Mouse (Mus musculus) heart, adult 9 months (tissue): Measurements from ENCODE around the gene Fgfr2.
"Not testable (repeated sequence)": the region's sequence is repeated elsewhere in the genome, so short reads cannot be mapped to it uniquely, and the experiment has no call there.

Experiments
- DNase-seq, 2 experiments: peaks; one replicate each; pipeline ENCODE4 v3.0.0; 2022; ENCODE audit warnings: low spot score in 2 of 2

Fgfr2 gene

GRCm38 (mm10) chr7:130426586-130426985 lies 2696.6 kb downstream of the Fgfr2 start:
- no peak for DNase-seq

DNA sequence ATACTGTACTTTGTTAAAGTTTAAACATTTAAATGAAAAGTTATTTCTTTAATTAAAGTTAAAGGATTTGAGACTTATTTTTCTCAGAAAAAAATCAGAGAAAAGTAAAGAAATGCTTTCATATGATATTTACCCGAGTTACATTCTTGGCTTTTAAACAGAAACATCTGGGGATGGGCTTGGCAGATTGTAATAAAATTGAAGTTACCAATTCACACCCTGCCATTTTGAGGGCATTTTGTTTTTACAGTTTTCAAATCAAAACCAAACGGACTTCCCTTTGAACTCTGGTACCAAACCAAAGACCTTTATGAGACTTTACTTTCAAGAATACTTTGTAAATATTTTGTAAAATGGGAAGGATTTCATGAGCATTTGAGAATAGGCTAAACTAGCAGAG lies 2697.2 kb downstream of the Fgfr2 start:
- no peak for DNase-seq

- no peak for DNase-seq
These were observed 2703.2 kb downstream of the Fgfr2 start for GRCm38 (mm10) chr7:130419961-130420360.

DNA sequence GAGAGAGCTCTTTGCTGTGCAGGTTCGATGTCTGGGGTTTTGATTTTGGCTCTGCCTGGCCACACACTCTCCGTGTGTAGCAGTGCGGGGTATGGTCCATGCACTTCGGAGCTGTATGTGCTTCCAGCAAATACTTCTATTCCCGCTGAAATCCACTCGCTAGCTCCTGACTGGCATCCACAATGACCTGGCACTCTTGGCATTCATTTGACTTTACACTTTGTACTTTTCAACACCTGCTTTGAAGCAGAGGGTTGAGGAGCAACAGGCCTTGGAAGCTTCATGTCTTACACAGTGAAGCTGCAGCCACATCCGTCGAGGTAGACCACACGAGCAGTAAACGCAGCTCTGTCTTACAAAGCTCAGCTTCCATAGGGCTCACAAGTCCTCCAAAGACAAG lies 2715.5 kb downstream of the Fgfr2 start:
- DNase-seq: no peak

GRCm38 (mm10) chr7:130403346-130403745 lies 2719.8 kb downstream of the Fgfr2 start:
- DNase-seq: no peak

DNA sequence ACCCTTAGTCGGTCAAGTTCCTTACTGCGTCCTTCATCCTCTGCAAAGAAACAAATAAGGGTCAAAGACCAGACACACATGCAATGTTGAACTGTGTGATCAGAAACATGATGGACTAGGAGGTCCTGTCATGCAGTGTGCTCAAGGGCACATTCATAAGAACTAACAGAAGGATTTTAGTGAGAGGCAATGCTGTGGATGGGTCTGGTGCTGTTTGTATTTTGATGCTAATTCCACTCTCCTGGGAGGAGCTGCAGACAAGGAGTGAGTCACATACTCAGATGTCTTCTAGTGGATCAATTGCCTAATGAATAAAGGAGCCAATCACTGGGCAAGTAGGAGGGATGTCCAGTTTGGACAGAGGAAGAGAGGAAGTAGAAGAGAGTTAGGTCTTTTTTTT lies 2728.5 kb downstream of the Fgfr2 start:
- no peak for DNase-seq

- DNase-seq: not testable (repeated sequence)
These were observed 2733.1 kb downstream of the Fgfr2 start for GRCm38 (mm10) chr7:130390060-130390459.

- DNase-seq: no peak
These were observed 2736.8 kb downstream of the Fgfr2 start for GRCm38 (mm10) chr7:130386308-130386707.

GRCm38 (mm10) chr7:130385732-130386294 lies 2737.3 kb downstream of the Fgfr2 start:
- no peak for DNase-seq

DNA sequence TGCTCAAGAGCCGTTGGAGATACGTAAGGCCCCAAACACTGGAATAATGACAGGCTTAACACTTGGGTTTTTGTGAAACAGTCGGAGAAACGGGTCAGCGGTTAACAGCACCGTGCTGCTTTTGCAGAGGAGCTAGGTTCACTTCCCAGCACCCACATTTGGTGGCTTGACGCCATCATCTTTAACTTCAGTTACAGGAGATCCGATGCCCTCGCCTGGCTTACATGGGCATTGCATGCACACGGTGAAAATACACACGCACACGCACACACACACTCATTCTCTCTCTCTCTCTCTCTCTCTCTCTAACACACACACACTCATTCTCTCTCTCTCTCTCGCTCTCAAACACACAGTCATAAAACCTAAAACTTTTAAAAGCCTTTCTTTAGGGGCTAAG lies 2741.0 kb downstream of the Fgfr2 start:
- no peak for DNase-seq

DNA sequence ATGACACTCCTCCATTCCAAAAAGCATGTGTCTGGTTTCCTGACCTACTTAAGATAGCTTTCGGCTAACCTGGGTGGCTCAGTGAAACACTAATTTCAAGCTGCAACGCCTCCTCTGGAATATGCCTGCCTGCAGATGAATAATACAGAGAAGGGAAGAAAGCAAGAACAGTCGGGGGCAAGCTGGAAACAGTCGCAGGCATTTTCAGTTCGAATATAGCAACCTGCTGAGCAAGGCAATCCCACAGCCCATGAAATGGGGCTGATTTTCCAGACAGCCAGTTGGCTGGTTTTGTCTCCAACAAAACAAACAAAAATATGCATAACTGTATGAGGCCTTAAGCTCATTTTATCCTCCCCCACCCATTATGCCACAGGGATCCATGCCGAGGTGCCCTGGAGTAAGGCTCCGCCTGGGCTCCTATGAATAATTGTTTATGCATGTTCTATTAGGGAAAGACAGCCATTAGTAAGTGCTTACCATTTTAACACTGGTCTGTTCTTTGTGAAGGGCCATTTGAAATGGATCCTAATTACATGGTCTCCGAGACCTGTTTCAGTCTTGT lies 2741.7 kb downstream of the Fgfr2 start:
- no peak for DNase-seq

- no peak for DNase-seq
These were observed 2742.3 kb downstream of the Fgfr2 start for GRCm38 (mm10) chr7:130380769-130381355.

DNA sequence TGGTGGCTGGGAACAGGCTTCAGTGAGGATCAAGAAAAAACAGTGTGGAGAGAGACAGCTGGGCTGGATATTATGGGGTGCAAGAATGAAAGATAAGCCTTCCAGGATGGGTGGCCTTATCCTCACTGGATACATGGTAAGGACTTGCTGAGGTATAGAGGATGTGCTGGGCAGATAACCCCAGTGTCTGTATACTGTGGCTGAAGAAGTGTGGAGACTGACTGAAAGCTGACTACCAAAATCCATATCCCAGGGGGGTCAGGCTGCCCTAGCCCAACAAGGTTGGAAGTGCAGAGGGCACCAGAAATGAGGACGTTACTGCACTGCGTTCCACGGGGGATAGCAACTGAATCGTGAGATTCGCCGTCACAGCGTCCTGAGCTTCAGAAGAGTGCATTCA lies 2742.8 kb downstream of the Fgfr2 start:
- DNase-seq: no peak

DNA sequence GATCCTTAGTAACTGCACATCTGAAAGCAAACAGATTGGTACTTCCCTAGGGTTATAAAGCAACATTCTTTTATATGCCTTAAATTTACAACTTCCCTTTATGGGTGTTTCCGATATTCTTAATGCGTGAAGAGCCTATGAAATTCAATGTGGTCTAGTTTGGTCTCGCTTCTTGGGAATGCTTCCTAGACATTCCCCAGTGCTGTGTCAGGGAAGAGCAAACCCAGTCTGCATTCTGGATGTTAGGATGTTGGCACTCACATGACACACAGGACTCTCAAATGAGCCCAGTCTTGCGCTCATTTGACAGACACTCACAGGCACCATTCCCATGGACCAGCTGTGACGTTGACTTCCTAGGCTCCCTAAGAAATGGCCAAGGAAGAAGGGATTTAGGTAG lies 2743.3 kb downstream of the Fgfr2 start:
- no peak for DNase-seq

GRCm38 (mm10) chr7:130378308-130378707 lies 2744.8 kb downstream of the Fgfr2 start:
- DNase-seq: no peak

- DNase-seq: no peak
These were observed 2748.8 kb downstream of the Fgfr2 start for GRCm38 (mm10) chr7:130374311-130374710.

DNA sequence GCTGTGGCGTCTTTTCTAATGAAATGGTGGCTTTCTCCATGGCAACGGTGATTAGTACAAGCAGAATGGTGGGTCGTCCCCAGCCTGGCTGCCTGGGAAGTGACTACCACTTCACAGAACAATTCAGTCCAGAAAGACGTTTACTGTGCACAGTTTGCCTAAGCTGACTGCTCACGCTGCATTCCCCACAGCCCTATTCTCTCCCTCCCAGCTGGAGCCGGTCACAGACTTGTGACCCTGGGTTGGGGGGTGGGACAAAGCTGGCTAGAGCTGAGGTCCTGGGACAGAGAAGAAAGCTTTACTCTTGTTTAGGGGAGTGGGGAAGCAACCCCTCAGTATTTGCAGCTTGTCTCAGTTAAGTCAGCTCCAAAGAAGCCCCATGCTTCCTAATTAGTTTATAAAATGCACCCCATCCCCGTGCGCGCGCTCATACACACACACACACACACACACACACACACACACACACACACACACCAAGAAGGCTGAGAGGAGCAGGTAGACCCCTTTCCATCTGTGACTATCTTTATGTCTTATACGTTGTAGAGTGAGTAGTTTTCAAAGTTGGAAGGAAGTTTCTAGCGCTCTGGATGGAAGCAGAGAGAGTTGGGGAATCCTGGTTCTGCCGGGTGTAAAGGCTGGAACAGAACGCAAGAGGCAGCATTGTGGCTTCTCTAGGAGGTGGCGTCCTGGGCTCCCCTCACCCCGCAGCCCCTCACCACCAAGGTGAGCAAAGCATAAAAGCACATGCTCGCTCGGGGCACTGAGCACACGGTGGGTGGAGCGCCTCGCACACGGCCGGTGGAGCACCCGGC lies 2754.1 kb downstream of the Fgfr2 start:
- DNase-seq: no peak

DNA sequence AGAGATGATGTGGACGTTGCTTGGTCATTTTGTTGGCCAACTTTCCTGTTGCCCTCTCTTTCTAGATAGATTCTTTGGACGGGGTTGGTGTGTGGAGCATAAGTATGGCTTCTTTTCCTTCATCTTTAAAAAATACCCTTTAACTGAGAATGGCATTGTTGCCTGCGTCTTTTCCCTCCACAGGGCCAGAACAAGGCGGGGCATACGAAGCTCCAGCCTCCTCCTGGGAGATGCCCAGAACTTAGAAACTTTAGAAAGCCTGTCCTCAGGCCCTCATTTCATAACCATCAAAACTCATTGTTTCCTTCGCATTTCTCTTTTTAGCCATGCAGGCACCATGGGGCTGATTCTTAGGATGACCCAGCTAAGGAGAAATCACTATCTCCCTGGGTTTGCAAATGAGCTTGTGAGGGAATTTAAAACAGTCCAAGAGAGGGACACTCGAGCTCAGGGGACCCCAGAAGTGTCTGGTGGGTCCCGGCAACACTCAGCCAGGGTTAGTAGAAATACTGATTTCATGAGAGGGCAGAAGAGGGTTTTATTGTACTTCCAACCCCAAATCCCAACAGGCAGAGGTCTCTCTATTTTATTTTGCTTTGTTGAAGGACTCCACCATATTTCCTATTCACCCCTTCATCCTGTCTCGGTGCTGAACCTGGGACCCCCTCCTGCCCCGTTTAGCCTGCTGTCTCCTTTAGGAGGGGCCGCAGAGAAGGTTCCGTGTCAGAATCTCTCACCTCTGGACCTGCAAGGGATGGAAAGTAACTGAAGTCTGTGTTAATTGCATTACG lies 2754.9 kb downstream of the Fgfr2 start:
- no peak for DNase-seq

- DNase-seq: no peak
These were observed 2755.7 kb downstream of the Fgfr2 start for GRCm38 (mm10) chr7:130367222-130368035.

DNA sequence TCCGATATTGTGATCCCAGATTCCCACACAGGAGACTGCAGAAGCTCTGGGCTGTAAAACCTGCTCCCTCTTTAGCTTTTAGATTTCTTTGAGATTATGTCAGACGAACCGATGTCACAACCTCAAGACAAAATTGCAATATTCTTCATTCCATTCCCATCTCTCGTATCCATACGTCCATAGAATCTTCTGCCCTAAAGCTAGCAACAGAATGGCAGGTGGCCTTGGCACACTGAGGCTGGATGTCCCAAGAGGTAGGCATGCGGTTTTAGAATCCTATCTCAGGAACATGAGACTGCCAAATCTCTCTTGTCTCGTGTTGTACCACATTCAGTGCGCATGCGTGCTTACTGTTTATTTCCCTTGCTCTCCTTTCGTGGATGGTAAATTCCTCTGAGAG lies 2757.4 kb downstream of the Fgfr2 start:
- no peak for DNase-seq
